Mouse (Mus musculus): ENCODE measurements around the gene Cdh13. TPM values are rescaled to one million over a fixed set of nuclear protein-coding genes. Genes with fewer than 3 reads are reported as not detected.

The Cdh13 gene
- polyA plus RNA-seq (2012; rRNA removed): 16.2 and 18.4 TPM in 2 replicates

GRCm38 (mm10) chr8:118283600-118284111 lies at the start of gene Cdh13:
Cdh13 (plus strand) TSS chr8:118283733.
- TF ChIP-seq POLR2A (IDR thresholded peaks at IDR 0.05; ENCODE audit: borderline replicate concordance, insufficient read depth, low read length): 0 out of 2 replicates have a peak, but pooled peaks have one; percentile 19
- no peak for TF ChIP-seq CTCF (IDR thresholded peaks at IDR 0.05; ENCODE audit: borderline replicate concordance, insufficient read depth, low read depth, low read length)
- under 1% methylated on average over 33 of the region's 33 CpGs for WGBS
- peaks cover 4% of the 10 kb centered on the region for H3K4me1 ChIP-seq (ENCODE audit: control insufficient read depth, insufficient read depth, low read length)
- H3K27me3 ChIP-seq (ENCODE audit: control insufficient read depth, insufficient read depth, low read length): no peaks in the 10 kb centered on the region; the same call in 1 of the 2 replicates
- no peak within 1 kb of the TSS for H3K27ac ChIP-seq (ENCODE audit: insufficient read depth, low read length)
- peak within 1 kb of the TSS; percentile 59 for H3K4me3 ChIP-seq (replicated peaks; ENCODE audit: insufficient read depth, low read depth, low read length)
- peak; percentile 69 to 71 for DNase-seq

- DNase-seq: no peak
- WGBS: 95% methylated on average over 7 of the region's 7 CpGs
Observed at GRCm38 (mm10) chr8:118235626-118236025, 47.9 kb upstream of the Cdh13 start.

GRCm38 (mm10) chr8:118237150-118237620 lies 46.3 kb upstream of the Cdh13 start:
- peak; percentile 7 to 11 for DNase-seq
- Histone ChIP-seq H3K4me1 (ENCODE audit: control insufficient read depth, insufficient read depth, low read length) (0 out of 2 replicates have a peak, but pooled peaks cover 2% of the 10 kb centered on the region), H3K4me3 (replicated peaks; ENCODE audit: insufficient read depth, low read depth, low read length) (no peak overlapping the region), H3K27me3 (ENCODE audit: control insufficient read depth, insufficient read depth, low read length) (no peaks in the 10 kb centered on the region), H3K27ac (ENCODE audit: insufficient read depth, low read length) (no peak overlapping the region)
- TF ChIP-seq CTCF (IDR thresholded peaks at IDR 0.05; ENCODE audit: borderline replicate concordance, insufficient read depth, low read depth, low read length) (peak; percentile 12; the same call in 1 of the 2 replicates), POLR2A (IDR thresholded peaks at IDR 0.05; ENCODE audit: borderline replicate concordance, insufficient read depth, low read length) (no peak)
- WGBS: 13% methylated on average over 11 of the region's 11 CpGs

More at GRCm38 (mm10) chr8:118235626-118236025, 47.9 kb upstream of the Cdh13 start:
- no peak overlapping the region for H3K27ac ChIP-seq (ENCODE audit: insufficient read depth, low read length)
- no peak for TF ChIP-seq POLR2A (IDR thresholded peaks at IDR 0.05; ENCODE audit: borderline replicate concordance, insufficient read depth, low read length)
- TF ChIP-seq CTCF (IDR thresholded peaks at IDR 0.05; ENCODE audit: borderline replicate concordance, insufficient read depth, low read depth, low read length): no peak
- H3K4me3 ChIP-seq (replicated peaks; ENCODE audit: insufficient read depth, low read depth, low read length): no peak overlapping the region
- no peaks in the 10 kb centered on the region for H3K27me3 ChIP-seq (ENCODE audit: control insufficient read depth, insufficient read depth, low read length)
- H3K4me1 ChIP-seq (ENCODE audit: control insufficient read depth, insufficient read depth, low read length): 0 out of 2 replicates have a peak, but pooled peaks cover 2% of the 10 kb centered on the region

GRCm38 (mm10) chr8:118238156-118238555 lies 45.4 kb upstream of the Cdh13 start:
- Histone ChIP-seq H3K27me3 (ENCODE audit: control insufficient read depth, insufficient read depth, low read length) (no peaks in the 10 kb centered on the region), H3K4me3 (replicated peaks; ENCODE audit: insufficient read depth, low read depth, low read length) (no peak overlapping the region), H3K4me1 (ENCODE audit: control insufficient read depth, insufficient read depth, low read length) (0 out of 2 replicates have a peak, but pooled peaks cover 2% of the 10 kb centered on the region), H3K27ac (ENCODE audit: insufficient read depth, low read length) (no peak overlapping the region)
- no peak for DNase-seq
- TF ChIP-seq CTCF (IDR thresholded peaks at IDR 0.05; ENCODE audit: borderline replicate concordance, insufficient read depth, low read depth, low read length): no peak
- WGBS: 80% methylated on average over 5 of the region's 5 CpGs

- DNase-seq: no peak
- no peak for TF ChIP-seq POLR2A (IDR thresholded peaks at IDR 0.05; ENCODE audit: borderline replicate concordance, insufficient read depth, low read length)
- TF ChIP-seq CTCF (IDR thresholded peaks at IDR 0.05; ENCODE audit: borderline replicate concordance, insufficient read depth, low read depth, low read length): no peak
- H3K27me3 ChIP-seq (ENCODE audit: control insufficient read depth, insufficient read depth, low read length): no peaks in the 10 kb centered on the region
- 53% methylated on average over 1 of the region's 1 CpGs for WGBS
- no peak overlapping the region for H3K27ac ChIP-seq (ENCODE audit: insufficient read depth, low read length)
- H3K4me3 ChIP-seq (replicated peaks; ENCODE audit: insufficient read depth, low read depth, low read length): no peak overlapping the region
- 0 out of 2 replicates have a peak, but pooled peaks cover 2% of the 10 kb centered on the region for H3K4me1 ChIP-seq (ENCODE audit: control insufficient read depth, insufficient read depth, low read length)
Observed at GRCm38 (mm10) chr8:118239186-118239585, 44.3 kb upstream of the Cdh13 start.

GRCm38 (mm10) chr8:118249319-118249718 lies 34.2 kb upstream of the Cdh13 start:
- WGBS: 91% methylated on average over 5 of the region's 5 CpGs
- no peak for DNase-seq

GRCm38 (mm10) chr8:118249923-118250322 lies 33.6 kb upstream of the Cdh13 start:
- DNase-seq: no peak
- Histone ChIP-seq H3K27me3 (ENCODE audit: control insufficient read depth, insufficient read depth, low read length) (no peaks in the 10 kb centered on the region), H3K27ac (ENCODE audit: insufficient read depth, low read length) (no peak overlapping the region), H3K4me3 (replicated peaks; ENCODE audit: insufficient read depth, low read depth, low read length) (no peak overlapping the region), H3K4me1 (ENCODE audit: control insufficient read depth, insufficient read depth, low read length) (no peaks in the 10 kb centered on the region)
- WGBS: 57% methylated on average over 7 of the region's 7 CpGs
- TF ChIP-seq CTCF (IDR thresholded peaks at IDR 0.05; ENCODE audit: borderline replicate concordance, insufficient read depth, low read depth, low read length) (no peak), POLR2A (IDR thresholded peaks at IDR 0.05; ENCODE audit: borderline replicate concordance, insufficient read depth, low read length) (no peak)

More at GRCm38 (mm10) chr8:118249319-118249718, 34.2 kb upstream of the Cdh13 start:
- Histone ChIP-seq H3K27me3 (ENCODE audit: control insufficient read depth, insufficient read depth, low read length) (no peaks in the 10 kb centered on the region), H3K27ac (ENCODE audit: insufficient read depth, low read length) (no peak overlapping the region), H3K4me3 (replicated peaks; ENCODE audit: insufficient read depth, low read depth, low read length) (no peak overlapping the region), H3K4me1 (ENCODE audit: control insufficient read depth, insufficient read depth, low read length) (no peaks in the 10 kb centered on the region)
- no peak for TF ChIP-seq POLR2A (IDR thresholded peaks at IDR 0.05; ENCODE audit: borderline replicate concordance, insufficient read depth, low read length)
- no peak for TF ChIP-seq CTCF (IDR thresholded peaks at IDR 0.05; ENCODE audit: borderline replicate concordance, insufficient read depth, low read depth, low read length)

GRCm38 (mm10) chr8:118263117-118263516 lies 20.4 kb upstream of the Cdh13 start:
- H3K27ac ChIP-seq (ENCODE audit: insufficient read depth, low read length): no peak overlapping the region
- 38% methylated on average over 4 of the region's 4 CpGs for WGBS
- no peaks in the 10 kb centered on the region for H3K4me1 ChIP-seq (ENCODE audit: control insufficient read depth, insufficient read depth, low read length)
- H3K4me3 ChIP-seq (replicated peaks; ENCODE audit: insufficient read depth, low read depth, low read length): no peak overlapping the region
- no peaks in the 10 kb centered on the region for H3K27me3 ChIP-seq (ENCODE audit: control insufficient read depth, insufficient read depth, low read length)
- DNase-seq: no peak
- no peak for TF ChIP-seq CTCF (IDR thresholded peaks at IDR 0.05; ENCODE audit: borderline replicate concordance, insufficient read depth, low read depth, low read length)
- no peak for TF ChIP-seq POLR2A (IDR thresholded peaks at IDR 0.05; ENCODE audit: borderline replicate concordance, insufficient read depth, low read length)
